Mouse (Mus musculus) ES-E14 (cell line): ENCODE results near the gene Psmb9.

Source experiments
- CHD2 ChIP-seq: IDR thresholded peaks from 2 replicates; pipeline ENCODE4 v1.6.1; 2014; ENCODE audit warnings: mild to moderate bottlenecking, low read depth, low read length, inconsistent platforms
- HCFC1 ChIP-seq: IDR thresholded peaks from 2 replicates; pipeline ENCODE4 v1.6.1; 2012; ENCODE audit warnings: low read length, inconsistent platforms, borderline replicate concordance; ENCODE audit not compliant: insufficient read depth
- MAFK ChIP-seq: IDR thresholded peaks from 2 replicates; pipeline ENCODE4 v1.6.1; 2014; ENCODE audit warnings: mild to moderate bottlenecking, low read depth, low read length, inconsistent platforms; ENCODE audit not compliant: insufficient read depth

DNA sequence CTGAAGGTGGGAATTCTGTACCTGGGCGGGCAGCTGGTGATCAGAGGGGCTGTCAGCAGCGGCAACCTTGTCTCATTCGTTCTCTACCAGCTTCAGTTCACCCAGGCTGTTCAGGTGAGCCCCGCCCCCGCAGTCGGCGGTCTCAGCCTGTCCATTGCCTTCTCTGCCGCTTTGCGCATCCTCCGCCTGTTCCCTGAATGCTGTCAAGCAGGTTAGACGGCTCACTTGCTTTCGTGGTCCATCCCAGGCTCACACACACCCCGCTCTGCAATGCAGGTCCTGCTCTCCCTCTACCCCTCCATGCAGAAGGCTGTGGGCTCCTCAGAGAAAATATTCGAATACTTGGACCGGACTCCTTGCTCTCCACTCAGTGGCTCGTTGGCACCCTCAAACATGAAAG lies 5.3 kb upstream of the Psmb9 start:
- TF ChIP-seq MAFK: no peak
- no peak for TF ChIP-seq CHD2
- TF ChIP-seq HCFC1: no peak
